Mouse (Mus musculus): ENCODE data around the gene Gabarap.

The Gabarap gene

GRCm38 (mm10) chr11:70020022-70020631, 29.2 kb downstream of the Gabarap start:
- no peak for DNase-seq (ENCODE audit: low spot score in 2 of 2)

- peak; percentile 70 to 73 for DNase-seq (ENCODE audit: low spot score in 2 of 2)
Observed at GRCm38 (mm10) chr11:70020731-70021263, 29.9 kb downstream of the Gabarap start.

- peak; percentile 97 for DNase-seq (ENCODE audit: low spot score in 2 of 2)
Observed at GRCm38 (mm10) chr11:70021264-70022132, 30.6 kb downstream of the Gabarap start.

GRCm38 (mm10) chr11:70023481-70024150, 32.7 kb downstream of the Gabarap start:
- DNase-seq (ENCODE audit: low spot score in 2 of 2), result no peak

- DNase-seq (ENCODE audit: low spot score in 2 of 2), result no peak
Observed at GRCm38 (mm10) chr11:70024151-70024514, 33.2 kb downstream of the Gabarap start.

GRCm38 (mm10) chr11:70026689-70027088, 35.7 kb downstream of the Gabarap start:
- no peak for DNase-seq (ENCODE audit: low spot score in 2 of 2)

- no peak for DNase-seq (ENCODE audit: low spot score in 2 of 2)
Observed at GRCm38 (mm10) chr11:70027397-70027796, 36.5 kb downstream of the Gabarap start.

- no peak for DNase-seq (ENCODE audit: low spot score in 2 of 2)
Observed at GRCm38 (mm10) chr11:70028401-70029129, 37.6 kb downstream of the Gabarap start.

- peak; percentile 90 to 93 for DNase-seq (ENCODE audit: low spot score in 2 of 2)
Observed at GRCm38 (mm10) chr11:70029130-70029801, 38.3 kb downstream of the Gabarap start.

- DNase-seq (ENCODE audit: low spot score in 2 of 2), result no peak
Observed at GRCm38 (mm10) chr11:70029829-70030550, 39.0 kb downstream of the Gabarap start.

- no peak for DNase-seq (ENCODE audit: low spot score in 2 of 2)
Observed at GRCm38 (mm10) chr11:70030651-70031320, 39.8 kb downstream of the Gabarap start.

GRCm38 (mm10) chr11:70031321-70031670, 40.4 kb downstream of the Gabarap start:
- no peak for DNase-seq (ENCODE audit: low spot score in 2 of 2)

- no peak for DNase-seq (ENCODE audit: low spot score in 2 of 2)
Observed at GRCm38 (mm10) chr11:70038174-70038573, 47.2 kb downstream of the Gabarap start.

- DNase-seq (ENCODE audit: low spot score in 2 of 2), result no peak
Observed at GRCm38 (mm10) chr11:70039631-70040030, 48.7 kb downstream of the Gabarap start.

- no peak for DNase-seq (ENCODE audit: low spot score in 2 of 2)
Observed at GRCm38 (mm10) chr11:70040184-70040583, 49.2 kb downstream of the Gabarap start.

- no peak for DNase-seq (ENCODE audit: low spot score in 2 of 2)
Observed at GRCm38 (mm10) chr11:70042309-70043085, 51.6 kb downstream of the Gabarap start.

- no peak for DNase-seq (ENCODE audit: low spot score in 2 of 2)
Observed at GRCm38 (mm10) chr11:70043665-70044064, 52.7 kb downstream of the Gabarap start.

Data from natural killer cell, adult 2 months (primary cell).